In the genomic region with DNA sequence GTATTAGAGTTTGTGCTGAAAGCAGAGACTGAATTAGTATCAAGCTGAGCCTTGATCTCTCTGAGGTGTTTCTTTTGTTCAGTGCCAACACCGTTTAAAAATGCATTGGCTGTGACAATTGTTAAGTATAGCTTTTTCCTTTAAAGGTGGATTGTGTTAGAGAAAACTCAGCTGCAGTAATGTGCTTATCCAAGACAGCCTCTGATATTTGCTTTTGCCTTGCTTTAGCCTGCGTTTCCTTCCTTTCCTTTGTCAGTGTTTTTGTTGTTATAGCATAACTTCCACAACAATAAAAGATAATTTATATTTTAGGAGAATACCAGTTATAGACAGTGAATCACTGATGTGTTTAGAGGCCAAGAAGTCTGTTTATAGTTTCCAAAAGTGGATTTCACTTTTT, we compare ENCODE assay signal across 22 mouse cellular contexts.
"Had no signal": no experiment of that assay in that cellular context is flagged by ENCODE, and none has a peak within 500 bp of the region (broad histone marks: within the 10 kb centered on the region; RNA-seq: fewer than 3 reads in every experiment).

No protein-coding gene starts in this region.

- H3K4me1 ChIP-seq: limb, embryonic 12.5 days; limb, embryonic 15.5 days; megakaryocyte, embryonic 14.5 days; neural tube, embryonic 12.5 days; neural tube, embryonic 15.5 days had no signal

- H3K4me3 ChIP-seq: limb, embryonic 12.5 days; limb, embryonic 15.5 days; megakaryocyte, embryonic 14.5 days; midbrain, embryonic 10.5 days; neural tube, embryonic 12.5 days; neural tube, embryonic 15.5 days had no signal

- H3K27ac ChIP-seq: limb, embryonic 12.5 days; limb, embryonic 15.5 days; liver, embryonic 14.5 days; midbrain, embryonic 10.5 days; neural tube, embryonic 12.5 days; neural tube, embryonic 15.5 days; stomach, postnatal 0 days had no signal

- H3K4me2 ChIP-seq: limb, embryonic 12.5 days; limb, embryonic 15.5 days; liver, embryonic 11.5 days; lung, embryonic 14.5 days; neural tube, embryonic 12.5 days; neural tube, embryonic 15.5 days had no signal

- H3K9me3 ChIP-seq: limb, embryonic 12.5 days; limb, embryonic 15.5 days; megakaryocyte, embryonic 14.5 days; midbrain, embryonic 10.5 days; neural tube, embryonic 12.5 days; neural tube, embryonic 15.5 days had no signal

- H3K27me3 ChIP-seq: limb, embryonic 12.5 days; limb, embryonic 15.5 days; megakaryocyte, embryonic 14.5 days; neural tube, embryonic 12.5 days; neural tube, embryonic 15.5 days had no signal

- H3K36me3 ChIP-seq: limb, embryonic 12.5 days; limb, embryonic 15.5 days; midbrain, embryonic 10.5 days; neural tube, embryonic 12.5 days; neural tube, embryonic 15.5 days had no signal

- H3K9ac ChIP-seq: limb, embryonic 12.5 days; limb, embryonic 15.5 days; liver, embryonic 14.5 days; liver, postnatal 0 days; lung, embryonic 14.5 days; neural tube, embryonic 12.5 days; neural tube, embryonic 15.5 days had no signal

- DNase-seq: kidney, adult 2 months; kidney, postnatal 14 days; kidney, postnatal 4 days; left cerebral cortex, postnatal 4 days; liver, postnatal 0 days; lung, embryonic 14.5 days; lung, postnatal 36 days; right cerebral cortex, adult 18-20 months; right cerebral cortex, postnatal 14 days; right cerebral cortex, postnatal 4 days; thymus, postnatal 25 days had no signal

- ATAC-seq: intestine, postnatal 0 days; liver, postnatal 0 days; lung, postnatal 0 days had no signal
